Mouse (Mus musculus) c-Kit-positive CD71-positive TER-119-negative erythroid progenitor cells, embryonic 14.5 days (primary cell): ENCODE results near the gene Hspa5.
"Not testable (repeated sequence)": the region's sequence is repeated elsewhere in the genome, so short reads cannot be mapped to it uniquely, and the experiment has no call there.

Experiments used
- DNase-seq: peaks from one replicate; pipeline ENCODE4 v3.0.0-alpha.2; 2013; ENCODE audit warnings: low read depth

Gene Hspa5

GRCm38 (mm10) chr2:34770951-34771350 is 819 bp upstream of the Hspa5 start:
- no peak for DNase-seq

- DNase-seq = no peak
Measured at GRCm38 (mm10) chr2:34772252-34773235, 774 bp downstream of the Hspa5 start.

- DNase-seq = no peak
Measured at GRCm38 (mm10) chr2:34773673-34774072, 1.9 kb downstream of the Hspa5 start.

- DNase-seq = no peak
Measured at GRCm38 (mm10) chr2:34774493-34774892, 2.7 kb downstream of the Hspa5 start.

DNA sequence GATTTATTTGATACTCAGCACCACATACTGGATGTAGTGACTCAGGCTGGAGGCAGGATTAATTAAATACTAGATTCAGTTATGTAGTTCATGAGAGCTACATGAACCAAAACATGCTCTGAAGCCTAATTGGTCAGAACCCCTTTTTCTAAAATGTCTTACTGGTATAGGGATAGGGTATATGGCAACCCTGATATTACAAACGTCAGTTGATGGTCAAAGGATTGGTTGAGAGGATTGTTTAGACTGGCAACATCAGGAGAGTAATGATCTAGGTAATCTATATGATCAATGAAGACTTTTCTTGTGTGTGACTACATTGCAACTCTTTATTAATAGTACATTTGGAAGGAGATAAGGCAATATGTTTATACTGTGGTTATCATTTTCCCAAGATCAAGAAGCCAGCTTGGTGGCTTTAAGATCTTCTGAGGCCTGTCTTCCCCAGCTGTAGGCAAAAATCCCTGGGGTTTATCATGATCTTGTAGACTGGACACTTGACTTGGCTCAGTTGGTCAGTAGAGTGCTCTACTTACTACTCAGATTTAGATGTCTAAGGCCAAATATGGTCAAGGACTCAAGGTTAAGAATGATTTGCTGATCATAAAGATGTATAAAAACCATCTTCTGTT is 5.6 kb downstream of the Hspa5 start:
- no peak for DNase-seq

DNA sequence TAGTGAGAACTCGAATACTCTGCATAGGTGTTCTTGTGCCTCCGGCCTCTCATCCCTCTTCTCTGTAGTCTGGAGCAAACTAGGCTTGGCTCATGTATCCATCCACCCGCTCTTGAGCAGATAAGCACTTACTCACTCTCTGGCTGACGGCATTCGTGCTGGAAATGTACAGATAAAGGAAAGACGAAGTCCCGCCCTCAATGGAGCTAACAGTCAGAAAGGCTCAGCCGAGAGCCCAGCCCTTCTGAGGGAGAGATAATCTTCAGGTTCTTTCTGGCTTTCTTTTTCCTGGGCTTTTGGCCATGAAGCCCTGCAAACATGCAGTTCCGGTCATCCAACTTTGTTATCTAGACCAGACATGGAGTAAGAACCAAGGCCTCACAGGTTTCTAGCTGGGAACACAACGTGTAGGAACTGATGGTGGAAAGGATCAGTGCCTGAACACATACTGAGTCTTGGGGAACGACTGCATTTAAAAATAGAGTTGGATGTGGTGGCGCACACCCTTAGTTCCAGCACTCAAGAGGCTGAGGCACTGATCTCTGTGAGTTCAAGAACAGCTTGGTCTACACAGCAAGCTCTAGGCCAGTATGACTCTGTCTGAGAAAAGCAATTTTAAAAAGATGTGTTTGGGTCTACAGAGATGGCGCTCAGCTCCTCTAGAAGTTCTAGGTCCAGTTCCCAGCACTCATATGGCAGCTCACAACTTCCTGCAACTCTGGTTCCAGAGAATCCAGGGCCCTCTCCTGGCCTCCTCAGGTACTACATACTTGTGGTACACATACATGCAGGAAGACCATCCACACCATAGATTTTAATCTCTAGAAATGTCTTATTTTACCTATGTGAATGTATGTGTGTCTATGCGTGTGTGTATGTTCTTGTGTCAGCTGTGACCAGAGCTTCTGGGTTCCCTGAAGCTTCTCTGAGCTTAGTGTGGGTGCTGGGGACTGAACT is 11.6 kb downstream of the Hspa5 start:
- peak; percentile 92 for DNase-seq

- no peak for DNase-seq
Measured at GRCm38 (mm10) chr2:34784085-34784484, 12.3 kb downstream of the Hspa5 start.

DNA sequence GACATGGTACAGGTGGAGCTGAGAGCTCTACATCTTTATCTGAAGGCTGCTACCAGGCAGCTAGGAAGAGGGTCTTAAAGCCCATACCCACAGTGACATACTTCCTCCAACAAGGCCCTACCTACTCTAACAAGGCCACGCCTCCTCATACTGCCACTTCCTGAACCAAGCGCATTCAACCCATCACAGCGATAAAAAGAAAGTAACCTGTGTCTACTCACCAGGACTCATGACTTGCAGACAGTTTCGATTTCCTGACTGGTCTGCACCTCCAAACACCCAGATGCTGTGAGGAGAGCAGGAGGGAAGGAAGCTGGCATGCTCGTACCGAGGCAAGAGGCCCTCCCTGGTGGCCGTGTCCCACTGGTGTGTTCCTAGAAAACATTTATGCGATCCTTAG is 18.5 kb downstream of the Hspa5 start:
- no peak for DNase-seq

DNA sequence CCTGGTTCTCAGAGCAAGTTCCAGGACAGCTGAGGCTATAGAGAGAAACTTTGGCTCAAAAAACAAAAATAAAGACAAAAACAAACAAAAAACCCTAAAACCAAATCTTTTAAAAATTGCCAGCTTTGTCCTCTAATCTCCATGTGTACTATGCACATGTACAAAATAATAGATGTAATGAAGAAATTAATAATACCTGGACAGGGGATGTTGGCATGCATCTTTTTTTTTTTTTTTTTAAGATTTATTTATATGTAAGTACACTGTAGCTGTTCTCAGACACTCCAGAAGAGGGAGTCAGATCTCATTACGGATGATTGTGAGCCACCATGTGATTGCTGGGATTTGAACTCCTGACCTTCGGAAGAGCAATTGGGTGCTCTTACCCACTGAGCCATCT is 20.8 kb downstream of the Hspa5 start:
- not testable (repeated sequence) for DNase-seq

DNA sequence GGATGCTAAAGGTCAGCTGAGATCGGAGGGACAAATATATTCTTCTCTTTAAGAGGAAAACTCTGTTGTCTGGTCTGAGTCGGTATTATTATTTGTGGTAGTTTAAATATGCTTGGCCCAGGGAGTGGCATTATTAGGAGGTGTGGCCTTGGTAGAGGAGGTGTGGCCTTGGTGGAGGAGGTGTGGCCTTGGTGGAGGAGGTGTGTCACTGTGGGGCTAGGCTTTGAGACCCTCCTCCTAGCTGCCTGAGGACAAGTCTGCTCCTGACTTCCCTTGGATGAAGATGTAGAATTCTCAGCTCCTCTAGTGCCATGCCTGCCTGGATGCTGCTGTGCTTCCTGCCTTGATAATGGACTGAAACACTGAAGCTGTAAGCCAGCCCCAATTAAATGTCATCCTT is 22.7 kb downstream of the Hspa5 start:
- DNase-seq = no peak

GRCm38 (mm10) chr2:34795426-34795825 is 23.7 kb downstream of the Hspa5 start:
- no peak for DNase-seq

- peak; percentile 89 for DNase-seq
Measured at GRCm38 (mm10) chr2:34799357-34800256, 27.8 kb downstream of the Hspa5 start, which contains the start of gene Rabepk. TSS of gene Rabepk (minus strand) at chr2:34799912.

DNA sequence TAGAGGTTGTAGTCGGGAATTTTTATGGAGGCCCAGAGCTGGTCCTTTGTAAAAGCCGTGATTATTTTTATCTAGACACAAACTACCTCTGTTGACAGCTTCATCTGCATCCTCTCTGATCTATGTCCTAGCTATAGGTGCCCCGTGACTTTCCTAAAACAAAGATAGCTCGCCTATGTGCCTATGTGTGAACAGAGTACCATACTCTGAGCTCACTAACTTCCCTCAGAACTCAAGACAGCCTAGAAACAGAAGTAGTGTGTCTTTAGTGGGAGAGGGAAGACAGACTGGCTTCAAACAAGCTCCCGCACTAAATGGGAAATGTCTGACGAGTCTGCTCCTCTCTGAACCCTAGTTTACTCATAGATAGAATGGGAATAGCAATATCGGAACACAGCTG is 28.6 kb downstream of the Hspa5 start:
- DNase-seq = no peak

DNA sequence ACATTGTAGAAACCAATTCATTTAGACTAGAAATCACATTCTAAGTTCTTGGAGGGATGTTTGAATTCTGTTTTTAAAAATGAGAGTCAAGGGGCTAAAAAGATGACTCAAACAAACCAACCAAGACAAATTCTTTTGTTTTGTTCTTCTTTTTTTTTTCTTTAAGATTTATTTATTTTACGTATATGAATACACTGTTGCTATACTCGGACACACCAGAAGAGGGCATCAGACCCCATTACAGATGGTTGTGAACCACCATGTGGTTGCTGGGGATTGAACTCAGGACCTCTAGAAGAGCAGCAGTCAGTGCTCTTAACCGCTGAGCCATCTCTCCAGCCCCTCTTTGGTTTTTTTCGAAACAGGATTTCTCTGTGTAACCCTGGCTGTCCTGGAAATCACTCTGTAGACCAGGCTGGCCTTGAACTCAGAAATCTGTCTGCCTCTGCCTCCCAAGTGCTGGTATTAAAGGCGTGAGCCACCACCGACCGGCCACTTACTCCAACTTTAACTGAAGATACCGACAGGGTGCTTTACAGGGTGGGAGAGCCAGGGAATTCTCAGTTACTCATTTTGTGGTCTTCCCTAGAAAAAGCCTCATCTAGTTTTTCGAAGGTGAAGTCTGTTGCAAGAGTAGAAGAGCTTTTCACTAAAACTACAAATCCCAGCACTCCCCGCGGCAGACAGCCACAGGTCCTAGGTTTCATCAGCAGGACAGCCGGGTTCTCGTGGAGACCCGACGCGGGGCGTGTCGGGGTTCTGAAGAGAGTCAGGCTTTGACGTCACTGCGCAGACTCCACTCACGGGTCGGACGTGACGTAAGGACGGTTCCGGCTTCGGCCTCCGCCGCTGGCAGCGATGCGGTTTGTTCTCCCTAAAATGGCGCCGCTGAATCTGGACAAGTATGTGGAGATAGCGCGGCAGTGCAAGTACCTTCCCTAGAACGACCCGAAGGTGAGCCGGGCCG is 30.0 kb downstream of the Hspa5 start:
- DNase-seq = peak; percentile 99

- DNase-seq = not testable (repeated sequence)
Measured at GRCm38 (mm10) chr2:34802565-34803245, 30.9 kb downstream of the Hspa5 start.

DNA sequence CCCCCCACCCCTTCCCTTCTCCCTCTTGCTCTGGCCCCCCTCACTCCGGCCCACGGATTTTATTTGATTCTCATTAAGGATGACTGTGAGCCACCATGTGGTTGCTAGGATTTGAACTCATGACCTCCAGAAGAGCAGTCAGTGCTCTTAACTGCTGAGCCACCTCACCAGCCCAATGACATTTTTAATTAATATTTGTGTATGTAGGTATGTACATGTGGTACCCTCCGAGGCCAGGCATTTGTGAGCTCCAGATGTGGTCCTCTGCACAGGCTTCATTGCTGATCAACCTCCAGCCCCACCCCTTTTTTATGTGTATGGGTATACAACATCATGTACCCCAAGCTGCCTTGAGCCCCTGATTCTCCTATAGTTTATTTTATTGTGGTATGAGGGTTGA is 32.0 kb downstream of the Hspa5 start:
- no peak for DNase-seq

- no peak for DNase-seq
Measured at GRCm38 (mm10) chr2:34804172-34804571, 32.4 kb downstream of the Hspa5 start.

- DNase-seq = peak; percentile 77
Measured at GRCm38 (mm10) chr2:34804815-34805214, 33.0 kb downstream of the Hspa5 start.

DNA sequence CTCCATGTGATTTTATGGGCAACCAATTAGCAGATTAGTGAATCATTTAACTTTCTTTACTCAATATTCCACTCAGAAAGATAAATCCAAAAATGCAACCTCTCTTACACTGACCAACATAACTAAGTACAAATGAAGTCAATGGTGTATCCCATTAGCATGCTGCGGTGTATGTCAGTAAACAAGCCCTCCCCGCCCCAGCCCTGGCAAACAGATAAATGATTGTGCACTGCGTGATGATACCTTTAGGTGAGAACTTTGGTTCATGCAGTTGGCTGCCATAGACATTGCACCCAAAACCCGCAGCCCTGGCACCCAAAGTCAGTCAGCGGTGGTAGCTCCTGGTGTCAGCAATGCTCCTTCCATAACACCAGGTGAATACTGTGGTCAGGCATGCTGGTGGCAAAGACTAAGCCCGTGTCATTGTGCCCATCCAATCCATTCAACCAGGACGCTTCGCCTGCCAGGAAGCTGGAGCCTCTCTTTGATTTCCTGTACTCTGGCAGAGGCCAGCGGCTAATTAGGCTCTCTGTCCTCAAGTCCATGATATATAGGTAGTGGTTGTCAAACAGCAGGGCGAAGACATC is 33.7 kb downstream of the Hspa5 start:
- DNase-seq = no peak
